Mouse (Mus musculus): Measurements from ENCODE around the gene Rpl37a. TPM values are rescaled to one million over a fixed set of nuclear protein-coding genes. Genes with fewer than 3 reads are reported as not detected.

The Rpl37a gene
- polyA plus RNA-seq (2012; rRNA removed), result 772 and 822 TPM in 2 replicates

DNA sequence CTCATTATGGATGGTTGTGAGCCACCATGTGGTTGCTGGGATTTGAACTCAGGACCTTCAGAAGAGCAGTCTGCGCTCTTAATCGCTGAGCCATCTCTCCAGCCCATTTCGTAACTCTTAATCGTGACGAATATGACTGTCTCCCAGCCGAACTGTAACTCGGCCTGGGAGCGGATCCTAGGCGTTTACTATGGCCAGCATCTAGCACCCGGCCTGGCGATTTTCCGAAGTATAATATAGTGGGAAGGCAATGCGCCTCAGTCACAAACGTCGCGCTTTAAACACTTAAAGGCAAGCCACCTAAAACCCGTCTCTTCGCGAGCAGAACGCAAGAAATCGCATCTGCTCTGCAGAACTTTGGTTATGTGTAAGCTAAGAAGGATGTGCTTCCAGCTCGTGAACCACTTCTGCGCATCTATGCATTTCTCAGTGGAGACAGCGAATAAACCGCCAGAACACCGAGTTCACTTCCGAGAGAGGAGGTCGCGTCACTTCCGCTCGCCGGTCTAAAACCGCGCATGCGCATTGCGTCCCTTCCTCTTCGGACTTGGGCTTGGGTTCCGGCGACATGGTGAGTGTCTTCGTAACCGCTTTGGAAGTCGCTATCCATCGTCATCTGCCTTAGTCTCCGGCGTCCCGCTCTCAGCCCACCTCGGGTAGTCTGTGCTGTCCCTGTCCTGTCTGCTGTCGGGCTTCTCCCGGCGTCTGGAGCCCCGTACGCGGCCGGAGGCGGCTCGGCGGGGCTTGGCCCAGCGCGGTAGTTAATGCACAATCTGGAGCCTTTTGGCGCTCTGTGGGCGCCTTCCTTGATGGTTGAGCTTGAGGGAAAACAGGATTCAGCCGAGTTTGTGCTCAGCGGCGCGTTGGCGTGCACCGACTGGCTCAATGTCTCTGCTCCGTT, at the start of gene Rpl37a:
Rpl37a (plus strand) TSS at position 538 of the 901 bp plus-strand sequence.
- DNase-seq (ENCODE audit: low read depth), result no peak

DNA sequence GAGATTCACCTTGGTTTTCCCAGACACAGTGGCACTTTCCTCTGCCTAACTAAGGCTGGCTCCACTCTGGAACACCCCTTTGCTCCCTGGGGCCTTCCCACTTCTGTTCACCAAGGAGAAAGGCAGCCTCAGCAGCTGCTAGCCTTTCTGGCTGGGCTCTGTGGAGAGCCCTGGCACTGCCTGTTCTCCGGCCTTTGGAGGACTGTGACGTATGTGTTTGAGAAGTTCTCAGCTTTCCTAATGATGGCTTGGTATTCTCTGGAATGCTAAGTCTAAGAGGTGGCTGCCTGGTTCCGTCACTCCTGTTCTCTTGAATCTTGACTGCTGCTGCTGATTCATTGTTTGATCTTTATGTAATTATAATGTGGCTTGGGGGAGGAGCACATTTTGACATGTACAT, 38.0 kb upstream of the Rpl37a start:
- no peak for DNase-seq (ENCODE audit: low read depth)

DNA sequence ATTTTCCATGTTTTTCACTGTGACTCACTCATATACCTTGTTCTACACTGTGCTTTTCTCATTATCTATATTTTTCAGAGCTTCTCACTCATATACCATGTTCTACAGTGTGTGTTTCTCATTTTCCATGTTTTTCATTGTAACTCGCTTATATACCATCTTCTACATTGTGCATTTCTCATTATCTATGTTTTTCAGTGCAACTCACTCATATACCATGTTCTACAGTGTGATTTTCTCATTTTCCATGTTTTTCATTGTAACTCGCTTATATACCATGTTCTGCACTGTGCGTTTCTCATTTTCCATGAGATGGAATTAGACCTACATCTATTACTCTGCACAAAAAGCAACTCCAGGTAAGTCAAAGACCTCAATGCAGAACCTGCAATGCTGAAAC, 14.8 kb upstream of the Rpl37a start:
- DNase-seq (ENCODE audit: low read depth), result no peak

DNA sequence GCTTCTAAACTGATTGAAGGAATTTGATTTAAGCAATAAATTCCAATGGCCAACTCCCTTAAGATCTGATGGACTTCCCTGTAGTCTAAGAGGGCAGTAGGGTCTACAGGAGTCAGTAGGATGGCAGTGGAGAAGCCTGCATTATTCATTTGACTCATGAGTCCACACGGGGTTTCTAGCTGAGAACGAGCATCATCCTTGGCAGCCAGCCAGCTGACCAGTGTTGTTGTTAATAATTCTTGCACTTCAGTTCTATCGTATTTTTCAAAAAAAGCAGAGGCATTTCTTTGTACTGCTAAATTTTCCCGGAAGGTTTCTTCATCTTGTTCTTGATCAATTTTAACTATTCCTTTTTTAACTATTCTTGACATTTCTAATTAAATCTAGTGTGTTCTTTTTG, 12.4 kb upstream of the Rpl37a start:
- DNase-seq (ENCODE audit: low read depth), result no peak

DNA sequence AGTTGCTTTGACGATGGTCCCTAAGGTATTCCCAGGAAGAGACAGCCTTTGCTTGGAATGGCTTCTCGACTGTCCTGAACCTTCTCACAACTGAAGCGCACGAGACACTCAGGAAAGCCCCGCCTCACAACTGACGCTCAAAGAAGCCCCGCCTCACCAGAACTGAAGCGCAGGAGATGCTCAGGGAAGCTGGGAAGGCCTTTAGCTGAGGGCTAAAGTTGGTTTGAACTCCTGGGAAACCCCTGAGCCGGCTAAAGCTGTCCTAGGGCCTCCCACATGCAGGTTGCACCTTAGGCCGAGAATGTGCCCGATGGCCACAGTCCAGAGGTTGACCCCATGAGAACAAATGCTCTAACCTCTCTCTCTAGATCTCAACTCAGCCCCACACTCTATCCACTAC, 10.6 kb upstream of the Rpl37a start, which contains the start of gene Ankar:
Ankar (minus strand) TSS at position 101 of the 400 bp plus-strand sequence.
- no peak for DNase-seq (ENCODE audit: low read depth)

DNA sequence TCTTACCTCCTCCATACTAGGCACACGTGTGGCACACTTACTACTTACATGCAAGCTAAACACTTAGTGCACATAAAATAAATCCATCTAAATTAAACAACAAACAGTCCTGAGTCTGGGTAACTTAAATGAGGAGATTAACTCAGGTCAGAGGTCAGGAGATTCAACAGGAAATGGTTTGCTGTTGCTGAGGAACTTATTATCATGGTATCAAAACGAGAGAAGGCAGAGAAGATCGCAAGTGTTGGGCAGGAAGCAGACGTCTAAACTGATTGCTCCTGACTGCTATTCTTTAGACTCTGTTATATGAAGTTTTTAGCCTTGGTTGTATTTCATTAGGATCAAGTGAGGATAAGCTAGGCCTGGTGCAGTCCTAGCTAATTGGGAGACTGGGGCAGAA, 3.6 kb upstream of the Rpl37a start:
- no peak for DNase-seq (ENCODE audit: low read depth)

DNA sequence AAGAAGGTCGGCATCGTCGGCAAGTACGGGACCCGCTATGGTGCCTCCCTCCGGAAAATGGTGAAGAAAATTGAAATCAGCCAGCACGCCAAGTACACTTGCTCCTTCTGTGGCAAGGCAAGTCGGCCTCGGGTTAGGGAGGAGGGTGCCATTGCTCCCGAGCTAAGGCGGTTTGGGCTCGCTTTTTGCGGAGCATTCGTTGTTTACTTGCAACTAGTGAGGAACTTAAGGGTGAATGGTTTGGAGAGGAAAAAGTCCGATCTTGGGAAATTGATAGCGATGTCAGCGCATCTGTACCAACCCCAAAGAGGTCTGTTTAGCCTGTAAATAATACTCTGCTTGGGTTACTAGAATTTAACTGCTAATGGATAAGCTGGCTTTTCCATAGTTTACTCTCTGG, 594 bp downstream of the Rpl37a start:
- DNase-seq (ENCODE audit: low read depth), result no peak

DNA sequence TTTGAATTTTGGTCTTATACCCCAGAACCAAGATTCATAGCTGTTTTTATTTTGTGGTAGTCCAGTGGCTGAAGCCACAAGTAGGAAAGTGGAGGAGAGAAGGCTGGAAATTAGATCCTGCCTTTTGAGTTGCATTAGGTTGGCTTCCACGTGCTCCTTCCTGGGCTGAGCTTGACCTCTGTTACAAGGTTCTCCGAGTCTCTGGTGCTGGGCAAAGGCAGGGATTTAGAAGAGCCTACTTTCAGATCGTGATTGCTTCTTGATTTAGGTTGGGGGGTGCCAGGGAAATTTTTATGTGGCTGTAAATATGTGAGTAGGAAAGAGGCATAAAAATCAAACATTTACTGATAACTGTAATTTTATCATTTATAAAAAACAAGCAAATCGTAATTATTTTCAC, 3.5 kb downstream of the Rpl37a start:
- no peak for DNase-seq (ENCODE audit: low read depth)

DNA sequence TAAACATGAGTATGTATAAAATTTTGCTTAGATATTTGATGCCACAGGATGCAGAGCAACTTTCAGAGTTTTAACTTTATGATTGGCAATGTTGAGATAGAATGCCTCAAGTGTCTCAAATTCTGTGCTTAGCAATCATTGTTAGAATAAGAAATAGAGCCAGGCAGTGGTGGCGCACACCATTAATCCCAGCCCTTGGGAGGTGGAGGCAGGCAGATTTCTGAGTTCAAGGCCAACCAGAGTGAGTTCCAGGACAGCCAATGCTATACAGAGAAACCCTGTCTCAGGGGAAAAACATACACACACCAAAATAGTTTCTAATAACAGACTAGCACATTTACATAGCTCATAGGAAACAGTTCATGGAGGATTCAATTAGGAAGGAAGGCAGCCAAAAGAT, 4.0 kb downstream of the Rpl37a start:
- DNase-seq (ENCODE audit: low read depth), result no peak

DNA sequence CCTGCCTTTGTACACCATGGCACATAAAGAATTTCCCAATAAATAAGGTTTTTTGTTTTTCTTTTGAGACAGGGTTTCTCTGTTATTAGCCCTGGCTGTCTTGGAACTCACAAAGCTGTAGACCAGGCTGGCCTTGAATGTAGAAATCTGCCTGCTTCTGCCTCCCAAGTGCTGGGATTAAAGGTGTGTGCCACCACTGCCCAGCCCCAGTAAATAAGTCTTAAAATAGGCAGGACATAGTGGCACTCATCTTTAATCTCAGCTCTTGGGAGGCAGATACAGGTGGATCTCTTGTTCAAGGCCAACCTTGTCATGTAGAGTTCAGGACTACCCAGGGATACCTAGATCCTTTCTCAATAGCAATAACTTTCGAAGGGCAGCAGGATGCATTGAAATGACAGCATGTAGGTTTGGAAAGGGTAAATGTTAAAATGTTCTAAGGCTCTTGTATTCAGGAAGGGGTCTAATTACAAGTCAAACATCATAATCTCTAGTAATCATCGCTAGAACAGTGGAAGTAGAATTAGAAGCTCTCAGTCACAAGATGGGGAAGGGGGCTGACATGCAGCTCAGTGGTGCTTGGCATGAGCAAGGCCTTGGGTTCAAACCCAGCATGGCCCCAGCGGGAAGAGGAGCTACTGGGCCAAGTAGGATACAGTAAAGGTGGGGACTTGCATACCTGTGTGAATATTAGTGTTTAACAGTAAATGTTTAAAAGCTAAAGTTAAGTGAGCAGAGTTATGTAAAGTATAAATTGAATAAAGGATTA, 4.7 kb downstream of the Rpl37a start:
- no peak for DNase-seq (ENCODE audit: low read depth)

DNA sequence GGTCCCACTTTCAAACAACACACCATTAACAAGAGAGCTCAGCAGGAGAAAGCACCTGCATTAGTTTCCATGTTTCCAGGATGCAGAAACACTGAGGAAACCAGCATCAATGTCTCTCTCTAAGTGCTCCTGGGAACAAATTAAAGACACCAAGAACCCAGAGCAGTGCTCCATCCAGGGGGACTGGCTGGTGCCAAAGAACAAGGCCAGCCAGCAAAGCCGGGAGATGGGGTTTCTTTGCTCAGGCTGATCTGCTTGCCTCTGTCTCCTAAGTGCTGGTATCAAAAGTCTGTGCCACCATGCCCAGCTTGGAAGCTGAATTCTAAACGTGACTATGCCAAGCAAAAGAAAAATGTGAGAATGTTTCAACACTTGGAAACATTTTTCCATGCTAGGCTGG, 5.3 kb downstream of the Rpl37a start:
- DNase-seq (ENCODE audit: low read depth), result no peak

DNA sequence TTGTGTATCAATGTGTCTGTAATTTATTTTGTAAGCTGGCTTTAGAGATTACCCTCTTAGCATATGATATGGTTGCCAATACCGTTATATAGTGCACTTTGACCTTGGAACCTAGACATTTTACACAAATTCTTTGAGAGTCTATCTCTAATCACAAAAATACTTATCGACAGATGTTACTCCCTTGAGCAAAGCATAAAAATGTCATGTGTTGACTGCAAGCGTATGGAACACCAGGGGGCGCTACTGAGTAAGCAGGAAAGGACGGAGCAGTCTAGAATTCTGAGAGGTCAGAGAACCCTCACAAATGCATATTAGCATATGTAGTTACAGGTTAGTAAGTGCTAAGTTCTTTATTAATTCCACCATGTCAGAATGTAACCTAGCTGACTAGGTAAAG, 5.8 kb downstream of the Rpl37a start:
- no peak for DNase-seq (ENCODE audit: low read depth)

DNA sequence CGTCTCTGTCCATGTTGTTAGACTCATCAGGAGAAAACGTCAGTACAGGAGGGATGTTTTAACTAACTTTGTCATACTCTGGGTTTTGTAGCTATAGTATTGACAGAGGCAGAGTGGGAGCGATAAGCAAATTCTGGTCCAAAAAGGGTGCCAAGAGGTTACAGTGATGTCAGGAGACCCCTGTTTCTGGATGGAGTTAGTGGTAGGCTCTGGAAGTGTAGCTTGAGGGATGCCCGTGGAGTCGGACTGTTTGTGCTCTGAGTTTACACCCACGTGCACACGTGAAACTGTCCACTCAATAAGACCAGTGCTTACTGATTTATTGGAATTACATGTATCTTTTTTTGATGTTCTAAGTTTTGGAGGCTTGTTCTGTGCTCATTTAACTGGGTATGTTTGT, 6.5 kb downstream of the Rpl37a start:
- no peak for DNase-seq (ENCODE audit: low read depth)

DNA sequence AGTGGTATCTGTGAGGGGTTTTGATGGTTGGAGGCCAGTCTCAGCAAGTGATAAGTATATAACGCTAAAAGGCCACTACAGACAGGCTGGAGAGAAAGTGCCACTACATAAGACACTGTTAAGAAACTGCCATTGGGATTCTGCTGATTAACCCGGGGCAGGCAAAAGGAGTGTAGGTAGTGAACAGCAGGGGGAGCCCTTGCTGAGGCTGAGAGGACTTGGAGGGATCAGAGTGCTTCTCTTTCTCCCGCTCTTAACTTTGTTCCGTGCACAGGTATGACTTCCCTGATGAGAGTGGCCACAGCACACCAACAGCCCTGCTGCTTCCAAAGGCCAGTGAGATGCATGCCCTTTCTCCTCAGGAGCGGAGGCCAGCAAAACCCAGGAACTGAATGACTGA, 7.8 kb downstream of the Rpl37a start:
- DNase-seq (ENCODE audit: low read depth), result no peak

DNA sequence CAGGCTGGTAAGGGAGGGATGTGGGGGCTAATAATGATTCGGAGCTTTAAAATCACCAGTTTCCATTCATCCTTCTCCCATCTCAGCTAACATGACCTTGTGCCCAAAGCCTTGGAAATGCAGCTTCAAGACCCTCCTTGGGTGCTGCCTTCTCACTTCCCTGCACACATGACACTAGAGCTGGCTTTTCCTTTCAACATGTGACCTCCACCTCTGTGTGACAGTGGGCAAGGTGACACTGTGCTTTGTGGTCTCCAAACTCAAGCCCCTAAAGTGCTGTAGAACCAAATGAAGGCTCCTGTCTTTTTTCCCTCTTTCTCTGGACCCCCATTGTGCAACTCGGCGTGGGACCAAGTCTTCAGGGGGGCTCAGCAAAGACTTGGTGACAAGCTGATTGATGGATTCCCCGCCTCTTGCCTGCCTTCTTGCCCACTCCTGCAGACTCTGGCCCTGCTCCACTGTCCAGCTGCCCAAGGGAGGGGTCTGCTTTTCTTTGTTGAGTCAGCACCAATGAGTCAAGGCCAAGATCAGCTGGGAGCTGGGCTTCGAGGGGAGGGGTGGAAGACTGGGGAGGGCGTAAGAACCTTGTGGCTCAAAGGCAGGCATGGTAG, 9.1 kb downstream of the Rpl37a start:
- no peak for DNase-seq (ENCODE audit: low read depth)

DNA sequence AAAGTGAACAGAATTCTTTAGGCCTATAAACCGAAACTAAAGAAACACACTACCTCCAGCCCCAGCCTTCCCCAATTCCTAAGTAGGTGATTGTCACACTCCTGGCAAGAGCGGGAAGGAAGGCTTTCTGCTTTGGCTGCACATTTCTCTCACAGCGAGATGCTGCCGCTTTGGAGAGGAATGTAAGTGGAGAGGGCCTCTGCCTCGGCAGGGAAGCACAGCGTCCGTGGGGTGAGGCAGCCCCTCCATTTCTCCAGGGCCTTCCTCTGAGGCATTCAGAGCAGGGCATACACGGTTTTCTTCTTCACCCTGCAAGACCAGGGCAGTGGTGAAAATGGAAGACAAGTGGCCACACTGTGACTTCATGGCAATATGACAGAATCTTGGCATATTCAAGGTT, 11.6 kb downstream of the Rpl37a start:
- no peak for DNase-seq (ENCODE audit: low read depth)

DNA sequence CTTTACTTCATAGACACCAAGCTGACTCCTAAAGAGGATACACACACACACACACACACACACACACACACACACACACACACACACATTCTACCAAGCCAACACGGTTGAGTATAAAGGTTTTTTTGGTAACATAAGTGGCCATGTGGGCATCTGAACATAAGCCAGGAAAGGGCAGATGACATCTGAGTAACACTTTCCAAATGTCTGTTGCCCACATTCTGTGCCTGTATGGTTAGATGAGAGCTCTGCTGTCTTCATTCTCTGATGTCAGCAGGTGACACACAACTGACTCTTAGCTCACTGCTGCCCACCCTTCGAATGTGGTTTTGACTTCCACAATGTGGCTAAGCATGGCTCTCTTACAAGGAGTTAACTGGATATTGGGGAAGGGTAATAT, 13.3 kb downstream of the Rpl37a start:
- no peak for DNase-seq (ENCODE audit: low read depth)

DNA sequence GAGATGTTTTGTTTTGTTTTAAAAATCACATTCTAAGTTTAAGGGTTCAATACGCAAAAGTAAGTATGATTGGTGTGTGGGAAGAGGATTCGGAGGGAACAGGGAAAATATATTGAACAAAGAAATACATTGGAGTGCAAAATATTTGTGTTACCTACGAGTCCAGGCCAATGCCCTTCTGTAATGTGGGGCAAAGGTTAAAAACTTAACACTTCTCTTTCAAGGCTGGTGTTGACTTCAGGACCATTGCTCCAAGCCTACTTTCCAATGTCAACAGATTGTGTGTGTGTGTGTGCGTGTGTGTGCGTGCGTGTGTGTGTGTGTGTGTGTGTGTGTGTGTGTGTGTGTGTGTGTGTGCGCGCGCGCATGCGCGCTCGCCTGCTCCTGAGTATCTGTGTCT, 14.9 kb downstream of the Rpl37a start:
- DNase-seq (ENCODE audit: low read depth), result no peak

DNA sequence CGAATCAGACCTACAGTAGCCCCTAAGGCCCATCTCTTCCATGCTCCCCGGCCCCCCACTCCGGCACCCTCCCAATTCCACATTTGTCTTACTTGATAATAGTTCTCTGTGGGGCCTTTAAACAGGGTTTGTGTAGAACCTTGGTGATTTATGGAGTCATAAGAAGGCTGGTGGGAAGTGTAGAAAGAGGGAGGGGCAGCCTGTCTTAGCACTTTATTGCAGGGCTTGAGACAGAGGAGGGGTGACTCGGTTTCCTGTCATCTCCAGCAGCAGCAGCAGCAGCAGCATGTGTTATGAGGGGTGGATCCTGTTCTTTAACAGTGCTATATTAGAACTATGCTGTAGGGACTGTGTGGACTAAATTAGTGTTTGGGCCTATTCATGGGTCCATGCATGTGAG, 17.7 kb downstream of the Rpl37a start:
- no peak for DNase-seq (ENCODE audit: low read depth)

DNA sequence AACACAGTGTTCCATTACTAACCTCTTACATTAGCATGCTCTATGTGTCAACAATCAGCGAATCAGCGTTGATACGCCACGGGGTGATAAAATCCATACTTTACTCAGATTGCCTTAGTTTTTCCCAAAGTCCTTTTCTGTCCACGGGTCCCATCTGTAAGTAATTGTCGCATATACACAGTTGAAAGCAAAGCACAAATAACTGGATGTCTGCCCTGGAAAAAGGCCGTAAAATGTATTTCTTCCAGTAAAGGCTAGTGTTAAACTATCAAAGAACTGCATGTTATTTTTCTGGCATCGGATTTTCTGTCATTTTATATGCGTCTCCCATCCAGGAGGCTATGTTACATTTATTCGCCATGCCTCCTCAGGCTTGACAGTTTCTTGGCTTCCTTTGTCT, 19.0 kb downstream of the Rpl37a start:
- DNase-seq (ENCODE audit: low read depth), result no peak

DNA sequence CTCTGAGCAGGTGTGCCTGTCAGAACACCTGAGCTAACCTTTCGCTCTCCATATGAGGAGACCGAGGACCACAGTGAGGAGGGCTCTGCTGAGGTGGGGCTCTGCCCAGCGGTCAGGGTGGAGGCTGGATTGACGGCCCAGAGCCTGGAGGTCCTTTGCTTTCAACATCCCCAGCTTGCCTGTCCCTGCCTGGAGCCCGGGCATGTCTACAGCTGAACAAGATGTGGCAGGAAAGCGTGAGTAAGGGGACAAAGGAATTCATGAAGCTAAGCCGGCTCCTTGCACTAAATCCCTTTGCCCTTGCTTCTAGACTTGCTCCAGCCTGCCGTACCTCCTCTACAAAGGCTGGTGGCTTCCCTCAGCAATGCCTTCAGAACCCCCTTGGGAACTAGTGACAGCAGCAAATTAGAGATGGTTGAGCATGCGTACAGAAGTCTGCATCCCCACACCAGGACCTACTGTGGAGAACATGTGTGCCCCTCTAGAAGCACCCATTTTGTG, 22.2 kb downstream of the Rpl37a start:
- DNase-seq (ENCODE audit: low read depth), result no peak

DNA sequence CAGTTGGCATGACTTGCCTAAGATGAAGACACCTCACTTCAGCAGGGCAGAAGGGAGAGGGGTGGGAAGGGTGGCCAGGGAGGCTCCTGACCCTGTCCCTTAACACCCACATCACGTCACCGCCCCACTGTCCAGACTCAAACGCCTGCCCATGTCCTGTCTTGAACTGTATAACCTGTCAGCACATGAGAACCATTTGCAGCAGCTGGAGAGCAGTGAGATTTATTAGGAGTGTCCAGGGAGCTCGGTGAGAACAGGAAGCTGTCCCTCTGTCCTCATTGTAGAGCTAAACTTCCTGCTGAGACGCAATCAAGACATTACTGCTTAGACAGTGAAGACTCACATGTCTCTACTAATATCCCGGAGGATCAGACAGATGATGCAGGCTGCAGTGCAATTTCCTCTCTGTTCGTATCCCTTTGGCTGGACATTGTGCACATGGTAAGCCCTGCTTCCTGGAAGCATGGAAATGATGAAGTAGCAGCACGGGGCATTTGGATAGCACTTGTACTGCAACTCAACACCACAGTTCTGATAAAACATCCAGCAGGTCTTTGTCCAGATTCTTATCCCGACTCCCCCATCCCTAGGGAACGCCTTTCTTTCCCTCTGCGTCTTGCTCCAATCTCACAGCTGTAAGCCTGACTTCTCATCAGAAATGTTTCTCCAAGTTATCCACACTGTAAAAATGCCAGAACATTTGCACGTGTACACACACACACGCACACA, 25.5 kb downstream of the Rpl37a start:
- DNase-seq (ENCODE audit: low read depth), result no peak
